Mouse (Mus musculus) G1E (cell line): ENCODE data around the gene Ddx27. TPM values are rescaled to one million over a fixed set of nuclear protein-coding genes. Genes with fewer than 3 reads are reported as not detected.
A peak's percentile ranks its signal among the peaks of the same experiment; 100 is the strongest.

Experiments used
- ATAC-seq: 2 replicates; pipeline ENCODE4 v1.8.0; 2016; ENCODE audit warnings: mild to moderate bottlenecking; ENCODE audit not compliant: insufficient number of reproducible peaks, poor library complexity, low FRiP score, severe bottlenecking; ENCODE audit errors: extremely low read depth
- DNase-seq: peaks from one replicate; pipeline ENCODE4 v3.0.0; 2012; ENCODE audit warnings: low spot score
- H3K27me3 ChIP-seq: 2 replicates; pipeline ENCODE4 v1.6.1; 2012; ENCODE audit warnings: mild to moderate bottlenecking, low read length, inconsistent platforms; ENCODE audit not compliant: insufficient read depth
- H3K36me3 ChIP-seq: replicated peaks from 2 replicates; pipeline ENCODE3; 2012; ENCODE audit warnings: mild to moderate bottlenecking, inconsistent platforms
- H3K4me1 ChIP-seq: 2 replicates; pipeline ENCODE4 v1.6.1; 2012; ENCODE audit warnings: low read depth, low read length, inconsistent platforms, mixed read lengths; ENCODE audit not compliant: insufficient read depth
- H3K4me3 ChIP-seq: 2 replicates; pipeline ENCODE4 v1.5.1; 2012; ENCODE audit warnings: low read depth, mild to moderate bottlenecking, inconsistent platforms, low read length, moderate library complexity, mixed read lengths
- H3K9me3 ChIP-seq: replicated peaks from 2 replicates; pipeline ENCODE4 v1.6.1; 2012; ENCODE audit warnings: inconsistent platforms
- CTCF ChIP-seq: IDR thresholded peaks from 2 replicates; pipeline ENCODE4 v1.5.1; 2012; ENCODE audit warnings: low read depth, low read length, inconsistent platforms, mixed read lengths
- GATA1 ChIP-seq: IDR thresholded peaks from 2 replicates; pipeline ENCODE4 v1.6.1; 2012; ENCODE audit warnings: borderline replicate concordance, low read length, inconsistent platforms, mixed read lengths
- GATA2 ChIP-seq: IDR thresholded peaks from 2 replicates; pipeline ENCODE4 v1.6.1; 2012; ENCODE audit warnings: low read depth, low read length, inconsistent platforms, borderline replicate concordance
- POLR2AphosphoS5 ChIP-seq: IDR thresholded peaks from 2 replicates; pipeline ENCODE4 v1.6.1; 2012; ENCODE audit warnings: low read depth, low read length, inconsistent platforms; ENCODE audit not compliant: insufficient replicate concordance
- TAL1 ChIP-seq: conservative IDR thresholded peaks from 2 replicates; pipeline ENCODE4 v1.6.1; 2012; ENCODE audit warnings: low read depth, low read length, inconsistent platforms, mixed read lengths
- polyA plus RNA-seq: library from polyadenylated mRNA; stranded (reverse); fragments of >175 nt; gene quantifications from 2 replicates; pipeline ENCODE4 v1.2.3, GENCODE M21; 2012
- total RNA-seq, 2 experiments: library from RNA; stranded (forward) in 1 of 2; stranded (reverse) in 1 of 2; fragments of 200-1000 nt in 1 of 2; fragments of >200 nt in 1 of 2; fragmentation: Nextera tagmentation in 1 of 2; gene quantifications; 2 replicates each; pipeline ENCODE4 v1.2.3; 2014 to 2017

Ddx27 gene
- total RNA-seq (2014; fragmentation: Nextera tagmentation) (67.3 and 80.6 TPM in 2 replicates), total RNA-seq (2017) (89.3 and 101 TPM in 2 replicates), polyA plus RNA-seq (124 and 137 TPM in 2 replicates)

DNA sequence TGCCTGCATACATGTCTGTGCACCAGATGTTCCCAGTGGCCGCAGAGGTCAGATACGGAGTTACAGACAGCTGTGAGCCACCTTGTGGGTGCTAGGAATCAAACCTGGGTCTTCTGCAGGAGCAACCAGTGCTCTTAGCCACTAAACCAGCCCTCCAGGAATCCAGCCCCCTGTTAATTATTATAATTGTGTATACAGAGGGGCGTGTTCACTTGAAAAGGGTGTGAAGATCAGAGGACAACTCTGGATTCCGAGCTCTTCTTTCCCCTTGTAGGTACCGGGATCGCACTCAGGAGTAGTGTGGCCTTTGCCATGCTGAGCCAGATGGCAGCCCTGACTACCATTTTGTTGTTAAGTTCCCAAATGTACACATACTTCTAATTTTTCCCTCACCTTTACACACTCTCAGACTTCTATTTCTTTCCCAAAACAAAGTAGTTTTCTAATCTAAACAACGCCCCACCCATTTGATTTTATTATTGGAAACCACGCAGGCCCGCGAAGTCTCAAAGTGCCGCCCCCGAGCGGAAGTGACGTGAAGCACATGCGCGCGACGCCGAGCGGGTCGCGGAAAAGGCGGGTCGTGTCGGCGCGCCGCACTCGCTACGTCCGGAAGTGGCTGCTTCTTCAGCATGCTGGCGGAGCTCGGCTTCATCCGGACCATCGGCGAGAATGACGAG, at the start of gene Ddx27:
Gene Ddx27, plus strand, starts transcription at position 492 of the 680 bp plus-strand sequence.
- Histone ChIP-seq H3K4me1 (peaks cover 31% of the 10 kb centered on the region), H3K4me3 (peak within 1 kb of the TSS; percentile 82), H3K9me3 (no peaks in the 10 kb centered on the region), H3K27me3 (peaks cover 7% of the 10 kb centered on the region), H3K36me3 (peaks cover 36% of the 10 kb centered on the region)
- TF ChIP-seq CTCF (no peak), POLR2AphosphoS5 (no peak), TAL1 (no peak), GATA2 (no peak), GATA1 (no peak)
- peak; percentile 67; the same call in 1 of the 2 replicates for ATAC-seq
- peak; percentile 73 for DNase-seq

DNA sequence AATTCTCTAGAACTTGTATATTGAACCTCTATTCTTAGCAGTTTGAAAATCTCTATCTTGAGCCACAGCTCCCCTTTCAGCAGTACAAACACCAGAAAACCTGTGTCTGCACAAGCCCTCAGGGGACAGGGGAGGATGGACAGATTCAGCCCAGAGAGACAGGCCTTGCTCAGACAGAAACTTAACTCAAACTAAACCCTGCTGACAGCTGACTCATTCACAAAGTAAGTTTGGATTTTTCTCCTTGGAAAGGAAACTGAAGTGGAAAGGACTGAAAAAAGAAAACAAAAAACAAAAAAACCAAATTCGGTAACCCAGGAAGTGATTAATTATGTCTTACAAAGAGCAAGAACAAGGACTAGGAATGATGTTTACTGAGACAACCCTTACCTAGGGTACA, 41.8 kb upstream of the Ddx27 start:
- Histone ChIP-seq H3K4me3 (no peak overlapping the region), H3K9me3 (no peaks in the 10 kb centered on the region), H3K4me1 (peaks cover 50% of the 10 kb centered on the region), H3K36me3 (peaks cover 19% of the 10 kb centered on the region), H3K27me3 (no peaks in the 10 kb centered on the region)
- TF ChIP-seq POLR2AphosphoS5 (no peak), GATA1 (no peak), CTCF (no peak), TAL1 (no peak), GATA2 (no peak)
- no peak for DNase-seq
- ATAC-seq: no peak

DNA sequence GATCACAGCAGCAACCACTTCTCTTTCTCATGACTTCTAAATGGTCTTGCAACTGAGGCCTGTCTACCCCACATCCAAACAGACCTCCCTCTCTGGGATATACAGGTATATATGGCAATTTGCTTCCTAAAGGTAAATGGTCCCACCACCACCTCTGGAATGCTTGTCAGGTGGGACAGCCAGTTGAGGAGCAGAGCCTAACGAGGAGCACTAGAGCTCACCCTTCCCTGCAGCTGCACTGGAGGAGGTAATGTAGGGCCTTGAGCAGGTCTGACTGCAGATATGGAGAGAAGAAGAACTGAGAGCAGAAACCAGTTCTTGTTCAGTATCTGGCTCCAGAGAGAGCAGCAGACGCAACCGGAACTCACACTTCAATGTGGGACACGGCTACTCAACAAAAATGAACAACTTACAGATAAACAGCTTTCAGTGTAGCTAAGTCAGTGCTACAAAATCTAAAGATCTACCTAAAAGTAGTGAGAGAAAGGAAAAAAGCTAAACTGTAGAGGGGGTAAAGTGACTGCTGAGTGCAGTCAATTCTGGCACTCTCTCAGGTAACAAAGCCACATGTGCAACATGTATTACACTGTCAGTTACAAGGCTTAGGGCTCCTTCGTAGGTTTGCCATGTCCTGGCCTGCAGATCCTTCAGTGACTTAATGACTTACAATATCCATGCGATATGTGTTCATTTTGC, 40.7 kb upstream of the Ddx27 start:
- no peak for ATAC-seq
- no peak for DNase-seq
- Histone ChIP-seq H3K9me3 (no peaks in the 10 kb centered on the region), H3K4me1 (peaks cover 47% of the 10 kb centered on the region), H3K4me3 (no peak overlapping the region), H3K27me3 (no peaks in the 10 kb centered on the region), H3K36me3 (peaks cover 19% of the 10 kb centered on the region)
- TF ChIP-seq CTCF (no peak), GATA2 (no peak), TAL1 (no peak), POLR2AphosphoS5 (no peak), GATA1 (no peak)

DNA sequence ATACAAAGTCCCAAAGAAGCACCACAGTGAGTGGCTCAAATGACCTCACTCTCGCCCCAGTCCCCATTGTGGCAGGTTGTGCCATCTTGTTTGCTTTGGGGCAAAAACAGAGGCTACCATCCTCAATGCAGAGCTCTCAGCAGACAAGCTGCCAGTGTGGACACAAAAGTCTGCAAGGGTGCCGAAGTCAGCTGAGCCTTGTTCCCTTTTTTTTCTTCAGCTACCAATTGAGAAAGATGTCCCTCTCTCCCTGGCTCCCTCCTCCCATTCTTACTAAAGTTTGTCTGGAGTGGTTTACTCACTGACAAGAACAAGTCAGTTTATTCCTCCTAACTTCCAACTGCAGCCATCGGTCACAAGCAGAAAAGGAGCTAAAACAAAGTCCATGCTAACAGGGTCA, 38.6 kb upstream of the Ddx27 start:
- TF ChIP-seq POLR2AphosphoS5: no peak
- TF ChIP-seq CTCF: no peak
- TF ChIP-seq GATA1: no peak
- no peak for TF ChIP-seq TAL1
- TF ChIP-seq GATA2: no peak
- Histone ChIP-seq H3K27me3 (no peaks in the 10 kb centered on the region), H3K4me3 (no peak overlapping the region), H3K4me1 (peaks cover 50% of the 10 kb centered on the region), H3K36me3 (peaks cover 15% of the 10 kb centered on the region), H3K9me3 (no peaks in the 10 kb centered on the region)
- ATAC-seq (peak; percentile 63; the same call in 1 of the 2 replicates), DNase-seq (no peak)

DNA sequence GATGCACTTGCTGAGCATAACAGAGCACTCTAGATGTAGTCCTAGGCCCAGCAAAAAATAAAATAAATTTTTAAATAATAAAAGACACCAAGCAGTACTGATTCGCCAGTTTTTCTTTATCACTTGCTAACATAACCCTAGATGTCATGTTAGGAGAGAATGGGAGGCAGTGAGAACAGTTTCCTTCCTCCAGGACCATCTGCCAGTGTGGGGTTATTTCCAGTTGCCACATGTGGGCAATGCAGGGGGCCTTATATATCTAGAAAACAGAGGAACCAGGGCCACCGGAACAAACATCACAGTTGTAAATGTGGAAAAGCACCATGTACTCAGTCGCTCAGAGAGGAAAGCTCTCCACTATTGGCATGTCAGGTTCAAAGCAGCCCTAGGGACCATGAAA, 37.5 kb upstream of the Ddx27 start:
- Histone ChIP-seq H3K36me3 (peaks cover 15% of the 10 kb centered on the region), H3K9me3 (no peaks in the 10 kb centered on the region), H3K4me3 (no peak overlapping the region), H3K4me1 (peaks cover 50% of the 10 kb centered on the region), H3K27me3 (no peaks in the 10 kb centered on the region)
- DNase-seq: no peak
- TF ChIP-seq CTCF (no peak), GATA1 (no peak), GATA2 (no peak), TAL1 (no peak), POLR2AphosphoS5 (no peak)
- ATAC-seq: no peak

DNA sequence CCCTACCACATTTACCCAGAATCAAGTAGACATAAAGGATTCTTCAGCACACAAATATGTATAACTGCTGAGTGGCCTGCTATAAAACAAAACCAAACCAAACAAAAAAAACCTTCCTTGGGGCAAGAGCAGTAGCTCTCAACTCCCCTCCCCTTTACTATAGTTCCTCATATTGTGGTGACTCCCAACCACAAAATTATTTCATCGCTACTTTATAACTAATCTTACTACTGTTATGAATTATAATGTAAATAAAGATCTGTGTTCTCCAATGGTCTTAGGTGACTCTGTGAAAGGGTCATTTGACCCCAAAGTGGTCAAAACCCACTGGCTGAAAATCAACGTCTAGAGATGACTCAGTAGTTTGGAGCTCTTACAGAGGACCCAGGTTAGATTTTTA, 34.8 kb upstream of the Ddx27 start:
- no peak overlapping the region for H3K4me3 ChIP-seq
- no peak for TF ChIP-seq GATA2
- TF ChIP-seq TAL1: no peak
- TF ChIP-seq POLR2AphosphoS5: no peak
- TF ChIP-seq GATA1: no peak
- no peak for TF ChIP-seq CTCF
- H3K4me1 ChIP-seq: peaks cover 42% of the 10 kb centered on the region
- ATAC-seq (no peak), DNase-seq (no peak)
- no peaks in the 10 kb centered on the region for H3K9me3 ChIP-seq
- no peaks in the 10 kb centered on the region for H3K27me3 ChIP-seq
- peaks cover 16% of the 10 kb centered on the region for H3K36me3 ChIP-seq
